Mouse (Mus musculus) layer of hippocampus, postnatal 10 days (tissue): ENCODE measurements around the gene Rabggta. TPM values are rescaled to one million over a fixed set of nuclear protein-coding genes. Genes with fewer than 3 reads are reported as not detected.
A peak's percentile ranks its signal among the peaks of the same experiment; 100 is the strongest.

Experiments used
- DNase-seq, 2 experiments: peaks; one replicate each; pipeline ENCODE4 v3.0.0; 2021; ENCODE audit warnings: low spot score in 2 of 2
- total RNA-seq, 2 experiments: library from RNA; stranded (reverse); gene quantifications; 2 replicates each; pipeline ENCODE4 v1.2.3; 2021

Rabggta gene
- total RNA-seq, 2 experiments from 2014 or later: 42.0 to 54.1 TPM

- no peak for DNase-seq
Observed at GRCm38 (mm10) chr14:55734869-55735268, 12.8 kb upstream of the Rabggta start.

DNA sequence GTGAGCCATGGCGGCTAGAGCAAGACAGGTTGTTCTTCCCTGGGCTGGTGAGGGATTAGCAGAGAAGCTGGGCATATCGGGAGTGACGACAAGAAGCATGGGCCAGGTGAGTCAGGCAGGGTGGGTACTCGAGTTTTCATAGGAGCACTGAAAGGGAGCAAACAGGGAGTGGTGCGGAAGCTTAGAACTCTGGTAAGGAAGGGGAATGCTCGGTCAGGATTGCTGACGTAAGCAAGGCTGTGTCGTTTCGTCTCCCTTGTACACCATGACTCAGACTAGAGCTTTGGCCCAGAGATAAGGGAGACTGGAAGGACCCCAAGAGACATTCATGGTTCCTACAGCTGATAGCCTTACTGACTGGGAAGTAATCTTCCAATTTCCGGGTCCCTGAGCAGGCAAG lies 11.8 kb upstream of the Rabggta start:
- DNase-seq: no peak

DNA sequence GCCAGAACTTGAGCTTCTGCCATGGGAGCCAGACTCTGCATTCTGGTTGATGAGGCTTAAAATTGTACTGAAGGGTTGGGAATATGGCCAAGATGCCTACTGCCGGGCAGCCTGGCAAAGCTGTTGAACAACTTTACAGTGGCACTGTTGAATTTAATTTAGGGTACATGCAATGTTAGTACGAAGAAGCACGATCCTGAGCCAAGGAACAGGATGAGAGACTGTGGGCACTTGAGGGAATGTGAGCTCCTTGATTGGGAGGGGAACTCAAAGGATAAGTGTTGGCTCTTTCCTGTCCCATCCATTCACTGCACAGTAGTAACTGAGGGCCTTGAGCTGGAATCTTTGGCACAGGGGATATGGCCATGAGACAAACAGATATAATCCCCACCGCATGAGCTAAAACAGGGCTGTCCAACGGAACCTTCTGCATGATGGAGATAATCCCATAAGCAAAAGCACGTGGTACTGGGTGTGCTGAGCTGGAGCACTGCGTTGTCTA lies 8.5 kb upstream of the Rabggta start:
- DNase-seq: peak in 1 of 2 experiments; percentile 30

- peak in 1 of 2 experiments; percentile 43 for DNase-seq
Observed at GRCm38 (mm10) chr14:55730116-55730515, 8.1 kb upstream of the Rabggta start.

DNA sequence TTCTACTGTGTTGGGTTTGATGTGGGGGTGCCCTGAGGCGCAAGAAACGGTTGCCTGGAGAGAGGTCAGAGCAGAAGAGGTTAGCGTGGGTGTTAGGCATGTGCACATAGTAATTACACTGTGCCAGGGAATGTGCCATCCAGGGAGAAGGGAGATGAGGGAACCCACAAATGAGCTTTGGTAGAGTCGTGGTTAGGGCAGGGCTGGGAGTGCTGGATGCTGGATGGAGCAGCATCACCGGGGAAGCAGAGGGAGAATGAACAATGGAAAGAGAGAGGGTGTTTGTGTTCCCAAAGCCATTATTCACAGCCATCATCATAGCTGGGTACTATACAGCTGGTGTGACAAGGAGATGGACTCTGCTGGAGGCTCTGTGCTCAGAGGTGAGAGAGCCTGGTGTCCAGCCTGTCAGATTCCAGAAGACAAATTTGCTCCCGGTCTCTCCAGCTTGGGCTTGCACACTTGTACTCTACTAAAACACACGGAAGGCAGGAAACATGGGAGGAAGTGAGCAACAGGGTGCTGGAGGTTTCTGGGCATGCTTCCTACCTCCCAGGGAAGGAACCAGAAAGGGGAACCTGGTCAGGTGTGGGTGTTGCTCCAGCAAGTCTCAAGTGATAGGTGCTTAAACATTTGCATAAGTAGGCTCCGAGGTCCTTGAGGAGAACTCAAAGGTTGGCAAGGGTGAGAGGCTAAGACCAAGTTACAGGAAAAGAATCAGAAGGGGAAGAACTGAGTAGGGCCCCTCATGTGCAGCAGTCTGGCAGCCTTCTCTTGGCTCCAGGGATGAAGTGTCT lies 6.0 kb upstream of the Rabggta start:
- DNase-seq: no peak

DNA sequence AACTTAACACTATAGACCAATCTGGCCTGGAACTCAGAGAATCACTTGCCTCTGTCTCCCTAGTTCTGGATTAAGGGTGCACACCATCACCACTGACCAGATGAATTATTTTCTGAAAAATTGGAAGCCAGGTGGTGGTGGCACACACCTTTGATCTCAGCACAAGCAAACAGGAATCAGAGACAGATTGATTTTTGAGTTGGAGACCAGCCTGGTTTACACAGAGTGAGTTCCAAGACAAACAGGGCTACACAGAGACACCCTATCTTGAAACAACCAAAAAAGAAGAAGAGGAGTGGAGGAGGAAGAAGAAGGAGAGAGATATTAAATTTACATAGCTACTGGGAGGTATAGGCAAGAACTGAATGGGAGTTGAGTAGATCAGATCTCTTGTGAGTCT lies 4.2 kb upstream of the Rabggta start:
- no peak for DNase-seq

DNA sequence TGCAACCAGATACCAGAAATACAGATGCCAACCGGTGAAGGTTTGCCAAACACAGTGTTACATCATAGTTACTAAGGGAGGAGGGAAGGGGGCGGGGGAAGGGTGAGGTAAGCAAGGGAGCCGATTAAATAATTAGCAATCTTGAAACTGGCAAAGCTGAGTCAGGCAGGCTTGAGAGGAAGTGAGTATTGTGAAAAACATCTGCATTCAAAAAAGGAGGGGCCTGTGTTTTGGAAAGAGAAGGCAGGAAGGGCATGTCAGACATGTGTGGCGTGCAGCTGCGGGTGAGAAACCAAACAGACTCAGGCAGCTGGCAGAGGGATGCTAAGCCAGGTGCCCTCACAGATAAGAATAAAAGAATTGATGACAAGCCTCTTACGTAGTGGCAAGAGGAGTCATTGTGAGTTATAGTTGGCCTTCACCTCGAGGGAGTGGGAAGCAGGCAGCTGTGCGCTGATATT lies 2.4 kb upstream of the Rabggta start:
- no peak for DNase-seq

- no peak for DNase-seq
Observed at GRCm38 (mm10) chr14:55723433-55723832, 1.4 kb upstream of the Rabggta start.

DNA sequence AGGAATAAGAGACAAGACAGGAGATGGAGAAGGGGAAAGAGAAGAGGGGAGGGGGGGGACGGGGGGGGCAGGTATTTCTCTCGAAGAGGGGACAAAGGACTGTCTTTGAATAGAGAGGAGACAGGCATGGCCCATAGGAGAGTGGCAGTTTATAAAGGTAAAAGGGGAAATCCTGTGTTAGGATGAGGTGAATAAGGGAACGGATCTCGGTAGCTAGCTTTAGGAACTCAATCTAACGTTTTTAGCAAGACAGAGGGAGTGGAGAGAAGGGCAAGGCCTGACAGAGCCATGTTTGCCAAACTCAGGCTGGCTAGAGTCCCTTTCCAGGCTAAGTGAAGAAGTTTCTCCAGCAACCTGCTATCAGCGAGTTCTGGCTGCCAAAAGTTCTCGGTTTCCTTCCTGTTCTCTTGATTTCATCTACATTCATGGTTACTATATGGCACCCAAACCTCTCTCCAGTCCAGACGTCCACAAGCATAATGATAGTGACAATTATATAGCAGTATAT lies 429 bp upstream of the Rabggta start:
- peak in 1 of 2 experiments; percentile 15 for DNase-seq

DNA sequence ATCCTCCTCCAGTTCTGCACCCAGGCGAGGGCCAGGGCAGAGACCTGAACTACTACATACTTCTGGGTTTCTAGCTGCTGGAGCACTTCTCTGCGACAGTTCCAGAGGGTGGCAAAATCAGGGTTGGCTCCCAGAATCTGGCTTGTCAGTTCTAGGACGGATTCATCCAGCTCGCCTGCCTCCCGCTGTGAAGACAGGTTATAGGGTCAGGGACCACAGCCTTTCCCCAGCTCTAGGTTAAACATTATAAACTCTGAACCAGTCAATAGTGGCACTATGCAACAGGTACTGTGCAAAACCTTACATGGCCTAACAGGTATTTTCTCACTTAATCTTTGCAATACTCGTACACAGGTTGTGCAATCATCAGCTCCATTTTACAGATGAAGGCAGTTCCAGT lies 987 bp downstream of the Rabggta start:
- peak in 1 of 2 experiments; percentile 16 for DNase-seq

DNA sequence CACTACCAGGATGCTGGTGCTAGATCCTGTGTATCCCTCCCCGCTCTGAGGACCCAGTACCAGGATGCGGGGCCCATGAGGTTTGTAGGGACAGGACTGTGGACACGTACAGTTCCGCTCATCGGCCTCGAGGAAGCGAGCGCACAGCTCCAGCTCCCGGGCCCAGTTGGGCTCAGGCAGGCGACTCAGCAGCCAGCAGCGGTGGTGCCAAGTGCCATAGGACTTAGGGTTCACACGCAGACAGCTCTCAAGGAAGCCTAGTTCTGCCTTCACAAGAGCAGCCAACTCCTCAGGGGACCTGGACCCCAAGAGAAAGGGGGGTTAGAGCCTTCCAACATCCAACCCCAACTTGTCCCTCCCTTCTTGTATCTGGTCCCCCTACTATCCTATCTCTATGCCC lies 1.4 kb downstream of the Rabggta start:
- DNase-seq: no peak

- DNase-seq: no peak
Observed at GRCm38 (mm10) chr14:55719737-55720136, 2.3 kb downstream of the Rabggta start.

DNA sequence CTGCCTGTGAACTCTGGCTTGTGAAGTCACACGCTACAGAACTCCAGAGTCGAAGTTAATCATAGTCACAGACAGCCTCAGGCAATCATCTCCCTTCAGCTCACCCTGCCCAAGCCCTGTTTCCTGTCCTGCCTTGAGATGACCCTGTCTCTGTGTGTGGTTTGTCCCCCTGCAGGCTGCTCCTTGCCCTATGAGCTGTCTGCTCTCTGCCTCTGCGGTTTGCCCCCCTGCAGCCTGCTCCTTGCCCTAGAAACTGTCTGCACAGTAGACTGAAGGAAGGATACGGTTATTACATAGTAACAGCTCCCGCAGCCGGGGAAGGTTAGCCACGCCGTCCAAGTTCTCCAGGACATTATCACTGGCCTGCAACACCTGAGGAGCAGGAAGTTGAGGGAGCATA lies 5.2 kb downstream of the Rabggta start:
- no peak for DNase-seq

GRCm38 (mm10) chr14:55716271-55716670 lies 5.8 kb downstream of the Rabggta start:
- DNase-seq: no peak

GRCm38 (mm10) chr14:55714893-55715292 lies 7.2 kb downstream of the Rabggta start:
- no peak for DNase-seq

DNA sequence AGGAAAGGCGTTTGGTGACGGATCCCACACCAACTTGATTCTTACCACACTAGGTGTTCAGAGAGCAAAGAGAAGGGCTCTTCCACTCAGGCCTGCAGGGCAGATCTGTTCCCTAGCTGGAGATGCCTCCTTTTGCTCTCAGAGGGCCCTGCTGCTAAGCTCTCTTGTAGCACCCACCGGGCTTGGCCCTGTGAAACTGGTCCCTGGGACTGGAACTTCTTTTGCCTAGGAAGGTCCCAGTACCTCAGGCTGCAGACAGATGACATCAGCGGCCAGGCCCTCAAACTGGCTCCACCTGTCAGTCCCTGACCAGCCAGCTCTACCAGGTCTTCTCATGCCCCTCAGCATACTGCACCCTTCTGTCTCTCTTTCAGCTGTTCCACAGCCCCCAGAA lies 8.3 kb downstream of the Rabggta start, which contains the start of gene Tgm1:
Tgm1 (minus strand) TSS at position 198 of the 394 bp plus-strand sequence.
- no peak for DNase-seq

- DNase-seq: no peak
Observed at GRCm38 (mm10) chr14:55713007-55713728, 8.9 kb downstream of the Rabggta start.

DNA sequence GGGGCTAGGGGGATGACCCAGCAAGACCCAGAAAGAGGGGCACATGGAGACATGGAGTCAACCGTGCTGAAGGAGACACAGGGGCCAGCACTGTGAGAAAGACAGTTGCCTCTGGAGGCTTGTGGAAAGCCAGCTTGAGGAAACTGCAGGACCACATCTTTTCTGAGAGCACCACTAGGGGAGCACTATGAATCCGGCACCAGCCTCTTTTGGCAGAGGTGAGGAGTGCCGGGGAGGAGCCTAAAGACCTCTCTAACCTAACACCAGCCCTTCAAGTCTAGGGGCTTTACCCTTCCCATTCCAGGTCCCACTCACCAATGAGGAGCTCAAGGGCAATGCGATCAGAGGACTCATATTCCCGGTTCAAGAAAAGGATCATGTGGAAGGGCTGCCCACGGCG lies 10.3 kb downstream of the Rabggta start:
- DNase-seq: no peak

DNA sequence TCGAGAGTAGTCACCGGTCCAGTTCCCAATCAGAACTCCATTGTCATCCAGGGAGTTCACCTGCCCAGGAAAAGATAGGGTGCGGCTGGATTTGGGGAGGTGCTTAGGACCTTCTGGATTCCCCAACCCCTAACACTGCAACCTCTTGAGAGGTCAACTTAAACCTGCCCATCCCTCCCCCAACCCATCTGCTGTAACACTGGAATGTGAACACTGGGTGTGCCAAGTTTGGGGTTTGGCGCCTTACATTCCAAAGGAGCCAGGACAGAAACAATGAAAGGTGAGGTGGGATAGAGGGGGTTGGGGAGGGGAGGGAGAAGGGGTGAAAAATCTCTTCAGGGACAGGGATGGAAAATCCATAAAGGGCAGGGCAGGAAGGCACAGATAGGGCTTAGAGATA lies 12.6 kb downstream of the Rabggta start:
- DNase-seq: no peak

- DNase-seq: no peak
Observed at GRCm38 (mm10) chr14:55707397-55707796, 14.7 kb downstream of the Rabggta start.

DNA sequence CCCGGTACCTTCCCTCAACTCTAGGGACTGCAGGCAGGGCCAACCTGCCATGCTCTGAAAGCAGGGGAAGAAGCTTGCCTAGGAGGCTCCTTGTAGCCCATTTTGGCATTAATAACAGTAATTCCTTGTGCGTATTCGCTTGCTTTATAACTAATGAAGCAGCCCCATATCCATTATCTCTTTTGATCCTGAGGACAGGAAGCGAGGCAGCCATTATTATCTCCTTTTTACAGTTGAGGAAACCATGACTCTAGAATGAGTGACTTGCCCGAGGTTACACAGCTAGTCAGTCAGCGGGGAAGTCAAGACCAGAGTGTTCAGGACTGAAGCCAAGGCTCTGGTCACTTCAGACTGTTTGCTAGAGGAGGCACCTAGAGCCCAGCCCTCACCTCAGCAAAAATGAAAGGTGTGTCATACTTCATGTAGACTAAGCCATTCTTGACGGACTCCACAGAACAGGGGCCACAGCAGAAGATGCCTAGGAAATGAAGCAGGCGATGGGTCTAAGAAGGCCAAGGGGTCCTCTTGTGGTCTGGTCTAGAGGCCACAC lies 15.9 kb downstream of the Rabggta start:
- no peak for DNase-seq

- no peak for DNase-seq
Observed at GRCm38 (mm10) chr14:55702761-55703160, 19.3 kb downstream of the Rabggta start.
